Mouse (Mus musculus): ENCODE results near the gene Gm20388.

Gene Gm20388

GRCm38 (mm10) chr8:121220103-121220899 is 1309.7 kb downstream of the Gm20388 start:
- no peak for DNase-seq (ENCODE audit: low read depth, low spot score)

DNA sequence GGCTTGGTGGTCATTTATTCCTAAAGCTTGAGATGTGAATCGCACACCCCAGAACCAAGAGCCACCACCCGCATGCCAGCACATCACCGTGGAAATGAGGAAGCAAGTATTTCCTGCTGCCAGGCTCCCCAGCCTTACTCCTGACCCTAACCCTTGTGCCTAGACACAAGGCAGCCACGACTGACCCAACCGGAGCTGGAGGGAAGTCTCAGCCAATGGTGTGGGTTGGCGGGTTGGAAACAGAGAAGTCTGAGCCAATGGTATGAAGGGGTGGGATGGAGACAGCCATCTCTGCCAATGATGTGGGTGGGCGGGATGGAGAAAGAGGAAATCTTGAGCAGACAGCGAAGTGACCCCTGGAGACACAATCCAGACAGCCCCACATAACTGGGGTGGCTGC is 1314.1 kb downstream of the Gm20388 start:
- no peak for DNase-seq (ENCODE audit: low read depth, low spot score)

DNA sequence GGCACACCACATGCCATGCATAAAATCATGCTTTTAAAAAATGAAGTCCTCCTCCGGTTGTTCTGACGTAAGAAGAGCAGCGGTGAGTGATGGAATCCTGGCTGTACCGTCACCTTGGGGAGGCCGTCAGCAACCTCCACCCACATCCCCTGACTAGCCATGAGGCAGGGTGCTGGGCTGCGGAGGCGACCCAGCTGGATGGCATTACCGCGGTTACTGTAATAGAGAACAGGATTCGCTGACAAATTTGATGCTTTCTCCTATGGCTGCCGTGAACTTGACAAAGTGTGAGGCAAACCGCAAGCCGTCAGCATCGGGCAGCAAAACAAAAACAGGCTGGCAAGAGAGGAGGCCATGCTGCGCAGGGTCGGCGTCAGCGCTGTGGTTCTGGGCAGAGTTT is 1317.1 kb downstream of the Gm20388 start:
- peak; percentile 58 for DNase-seq (ENCODE audit: low read depth, low spot score)

- DNase-seq (ENCODE audit: low read depth, low spot score), result no peak
These were observed 1318.3 kb downstream of the Gm20388 start for GRCm38 (mm10) chr8:121228892-121229291.

GRCm38 (mm10) chr8:121229550-121229949 is 1318.9 kb downstream of the Gm20388 start:
- no peak for DNase-seq (ENCODE audit: low read depth, low spot score)

GRCm38 (mm10) chr8:121233196-121233595 is 1322.6 kb downstream of the Gm20388 start:
- no peak for DNase-seq (ENCODE audit: low read depth, low spot score)

DNA sequence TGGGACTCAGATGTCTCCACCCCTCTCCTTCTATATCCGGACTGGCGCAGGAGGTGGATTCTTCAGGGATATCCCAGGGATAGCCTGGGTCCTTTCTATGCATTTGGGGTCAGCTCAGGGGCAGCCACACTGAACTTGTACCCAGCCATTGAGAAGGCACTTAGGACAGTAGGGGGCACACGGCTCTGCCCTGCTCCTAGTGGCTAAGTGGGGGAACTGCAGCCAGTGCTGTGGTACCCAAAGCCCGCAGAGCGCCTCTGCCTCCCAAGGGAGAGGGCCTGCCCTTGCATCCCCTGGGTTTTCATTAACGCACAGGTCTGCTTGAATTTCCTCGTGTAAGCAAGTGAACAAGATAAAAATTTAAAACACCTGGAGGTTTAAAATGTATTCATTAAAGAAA is 1324.3 kb downstream of the Gm20388 start:
- DNase-seq (ENCODE audit: low read depth, low spot score), result no peak

- no peak for DNase-seq (ENCODE audit: low read depth, low spot score)
These were observed 1329.0 kb downstream of the Gm20388 start for GRCm38 (mm10) chr8:121239640-121240039.

GRCm38 (mm10) chr8:121241761-121242552 is 1331.3 kb downstream of the Gm20388 start:
- DNase-seq (ENCODE audit: low read depth, low spot score), result peak; percentile 42

DNA sequence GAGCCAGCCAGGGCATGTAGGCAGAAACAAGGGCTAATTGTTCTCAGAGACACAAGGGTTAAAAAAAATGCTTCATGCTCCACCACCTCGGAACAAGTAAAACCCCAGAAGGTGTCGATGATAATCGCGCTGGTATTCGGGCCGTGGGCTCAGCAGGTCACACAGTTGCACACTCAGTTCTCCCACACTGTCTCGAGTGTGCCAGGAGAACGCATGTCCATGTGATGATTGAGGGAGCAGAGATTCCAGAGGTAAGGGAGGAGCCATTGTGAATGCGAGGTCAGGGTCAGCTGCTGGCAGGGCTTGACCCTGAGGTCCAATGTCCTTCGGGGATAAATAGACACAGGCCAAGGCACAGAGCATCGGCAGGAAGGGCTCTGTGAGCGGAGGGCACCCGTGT is 1332.0 kb downstream of the Gm20388 start:
- DNase-seq (ENCODE audit: low read depth, low spot score), result no peak

GRCm38 (mm10) chr8:121248823-121249222 is 1338.2 kb downstream of the Gm20388 start:
- DNase-seq (ENCODE audit: low read depth, low spot score), result peak; percentile 8

GRCm38 (mm10) chr8:121249433-121249832 is 1338.8 kb downstream of the Gm20388 start:
- DNase-seq (ENCODE audit: low read depth, low spot score), result no peak

DNA sequence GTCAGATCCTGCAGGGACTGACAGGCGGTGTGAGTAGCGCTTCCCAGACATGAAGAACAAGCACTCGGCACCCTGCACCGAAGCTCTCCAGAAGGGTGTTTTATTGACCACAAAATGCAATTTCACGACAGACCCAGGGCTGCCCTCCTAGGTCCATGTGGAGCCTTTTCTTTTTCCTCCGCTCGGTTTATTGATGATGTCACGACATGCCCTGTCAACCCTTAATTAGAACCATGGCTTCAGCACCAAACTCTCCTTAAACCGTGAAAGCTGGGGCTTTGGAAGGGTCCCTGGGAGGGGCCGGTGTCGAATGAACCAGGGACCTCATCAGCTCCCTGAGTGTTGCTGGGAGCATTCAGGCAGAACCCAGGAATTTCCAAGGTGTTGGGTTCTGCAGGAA is 1340.4 kb downstream of the Gm20388 start:
- no peak for DNase-seq (ENCODE audit: low read depth, low spot score)

DNA sequence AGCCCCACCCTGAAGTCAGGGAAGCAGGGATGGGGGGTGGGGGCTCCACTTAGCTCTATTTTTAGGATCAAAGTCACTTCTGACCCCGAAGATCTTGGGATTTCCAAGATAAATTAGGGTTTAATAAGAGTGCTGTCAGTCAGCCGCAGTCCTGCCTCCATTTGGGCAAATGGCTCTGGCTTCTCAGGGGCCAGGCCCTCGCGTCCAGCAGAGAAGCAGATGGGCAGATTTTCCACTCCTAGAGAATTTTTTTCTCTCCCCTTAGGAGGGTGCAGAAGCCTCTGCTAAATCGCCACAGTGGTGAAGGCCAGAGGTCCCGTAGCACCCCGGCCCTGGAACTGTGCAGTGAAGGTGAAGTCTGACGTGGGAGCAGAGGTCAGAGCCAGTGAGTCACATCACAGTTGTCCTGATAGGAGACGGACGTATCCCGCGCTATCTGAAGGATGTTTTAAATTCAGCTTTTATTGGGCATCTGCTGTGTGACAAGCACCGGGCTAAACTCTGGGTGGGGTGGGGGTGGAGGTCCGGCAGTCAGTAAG is 1345.2 kb downstream of the Gm20388 start:
- peak; percentile 13 for DNase-seq (ENCODE audit: low read depth, low spot score)

DNA sequence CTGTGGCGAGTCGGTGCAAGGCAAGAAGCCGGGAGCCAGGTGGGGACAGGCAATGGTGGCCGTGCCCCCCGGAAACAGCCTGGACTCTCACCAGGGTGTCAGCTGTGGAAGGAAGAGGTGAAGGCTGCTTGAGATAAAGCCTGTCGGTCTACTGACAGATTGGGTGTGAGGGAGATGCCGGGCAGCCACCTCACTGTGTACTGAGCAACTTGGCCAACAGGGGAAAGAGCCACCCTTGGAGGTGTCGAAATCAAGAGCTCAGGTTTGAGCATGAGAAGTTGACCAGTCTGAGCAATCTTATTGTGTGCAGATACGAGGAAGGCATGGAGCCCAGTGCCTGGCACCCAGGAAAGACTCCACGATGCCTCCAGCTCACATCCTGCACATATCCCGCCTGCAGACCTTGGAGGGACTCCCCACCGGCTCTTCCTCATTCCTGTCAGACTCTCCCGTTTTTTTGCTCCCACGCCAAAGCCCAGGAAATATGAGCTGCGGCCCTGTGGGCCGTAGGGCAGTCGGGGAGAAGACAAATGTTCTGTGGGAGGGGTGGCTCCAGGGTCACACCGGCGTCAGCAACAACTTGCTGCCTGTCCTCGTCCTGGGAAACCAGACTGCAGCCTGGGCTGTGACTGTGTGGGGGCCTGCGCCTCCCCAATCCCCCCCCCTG is 1347.6 kb downstream of the Gm20388 start:
- no peak for DNase-seq (ENCODE audit: low read depth, low spot score)

GRCm38 (mm10) chr8:121262728-121263389 is 1352.2 kb downstream of the Gm20388 start:
- no peak for DNase-seq (ENCODE audit: low read depth, low spot score)

- DNase-seq (ENCODE audit: low read depth, low spot score), result no peak
These were observed 1352.7 kb downstream of the Gm20388 start for GRCm38 (mm10) chr8:121263390-121263775.

GRCm38 (mm10) chr8:121264260-121264659 is 1353.6 kb downstream of the Gm20388 start:
- no peak for DNase-seq (ENCODE audit: low read depth, low spot score)

DNA sequence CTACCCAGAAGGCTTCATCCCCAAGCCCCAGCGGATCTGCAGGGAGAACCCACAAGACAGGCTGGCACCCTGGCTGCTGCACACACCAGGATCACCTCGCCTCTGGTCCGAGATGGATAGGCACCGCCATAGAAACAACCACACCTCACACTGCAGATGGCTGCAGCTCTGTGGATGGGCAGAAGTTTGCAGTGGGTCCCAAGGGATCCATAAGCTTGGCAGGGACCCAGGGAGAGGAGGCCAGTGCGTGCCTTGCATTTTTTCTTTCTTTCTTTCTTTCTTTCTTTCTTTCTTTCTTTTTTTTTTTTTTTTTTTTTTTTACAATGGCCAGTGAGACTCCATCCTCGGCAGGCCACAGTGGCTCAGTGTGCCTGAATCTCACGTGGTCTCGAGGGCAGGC is 1360.9 kb downstream of the Gm20388 start:
- DNase-seq (ENCODE audit: low read depth, low spot score), result no peak

DNA sequence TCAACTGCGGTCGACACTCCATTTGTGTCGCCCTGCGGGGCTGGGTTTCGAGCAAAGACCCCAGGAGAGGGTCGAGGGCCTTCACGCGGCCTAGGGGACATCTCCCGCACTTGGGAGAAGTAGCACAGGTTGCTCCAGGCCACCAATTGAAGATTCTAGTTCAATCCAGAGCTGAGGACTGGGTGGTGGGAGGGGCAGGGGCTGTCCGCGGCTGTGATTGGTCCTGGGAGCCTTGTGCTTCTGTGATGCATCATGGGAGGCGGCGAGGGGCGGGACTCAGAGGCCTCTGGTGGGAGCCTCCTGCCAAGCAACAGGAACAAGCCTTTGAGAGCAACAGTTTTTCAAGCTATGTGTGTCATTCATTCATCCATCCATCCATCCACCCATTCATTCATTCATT is 1362.6 kb downstream of the Gm20388 start:
- peak; percentile 76 for DNase-seq (ENCODE audit: low read depth, low spot score)

GRCm38 (mm10) chr8:121273620-121274019 is 1363.0 kb downstream of the Gm20388 start:
- DNase-seq (ENCODE audit: low read depth, low spot score), result peak; percentile 87

DNA sequence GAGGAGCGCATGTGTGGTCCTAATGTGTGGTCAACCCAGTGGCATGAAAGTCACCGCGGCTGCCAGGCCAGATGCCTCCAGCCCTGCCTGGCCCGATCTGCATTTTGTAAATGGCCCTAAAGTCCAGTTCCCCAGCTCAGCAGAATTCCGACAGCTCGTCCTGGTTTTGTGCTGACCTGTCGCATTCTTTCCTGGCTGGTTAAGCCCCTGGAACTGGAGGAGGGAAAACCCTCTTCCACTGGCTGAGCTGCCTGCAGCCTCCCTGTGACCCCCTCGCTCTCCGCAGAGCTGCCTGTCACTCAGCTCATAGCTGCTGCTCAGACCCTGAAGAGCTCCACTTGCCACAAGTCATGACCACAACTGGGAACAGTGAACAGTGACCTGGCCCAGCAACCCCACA is 1369.8 kb downstream of the Gm20388 start:
- DNase-seq (ENCODE audit: low read depth, low spot score), result no peak
